Mouse (Mus musculus): ENCODE results near the gene Gpr26. TPM values are rescaled to one million over a fixed set of nuclear protein-coding genes. Genes with fewer than 3 reads are reported as not detected.

Gpr26 gene
- polyA plus RNA-seq, 1 experiment from 2014 or later, result not detected

Other genes with a start within 250 kb of the Gpr26 start
- gene Cpxm2, start 188.3 kb downstream of the Gpr26 start, polyA plus RNA-seq (2015; fragmentation: Nextera tagmentation; extraction: Ambion mirVana), result 1.3 and 1.4 TPM in 2 replicates

All from intestine, embryonic 15.5 days (tissue).